Mouse (Mus musculus) hindbrain, embryonic 13.5 days (tissue): ENCODE measurements around the gene Stk38. TPM values are rescaled to one million over a fixed set of nuclear protein-coding genes. Genes with fewer than 3 reads are reported as not detected.
"Not testable (repeated sequence)": the region's sequence is repeated elsewhere in the genome, so short reads cannot be mapped to it uniquely, and the experiment has no call there.

Experiments used
- ATAC-seq: fragments of 200-750 bp; cut with Nextera tagmentation; 2 replicates; pipeline ENCODE4 v1.8.0; 2017; ENCODE audit warnings: moderate TSS enrichment; ENCODE audit not compliant: low FRiP score
- H3K27ac ChIP-seq: fragments of 300-500 bp; sonication (generic); 2 replicates; pipeline ENCODE4 v1.5.1; 2015; ENCODE audit warnings: inconsistent platforms, mild to moderate bottlenecking, moderate library complexity
- H3K27me3 ChIP-seq: fragments of 300-500 bp; sonication (generic); 2 replicates; pipeline ENCODE4 v1.6.1; 2015; ENCODE audit warnings: mild to moderate bottlenecking, inconsistent platforms
- H3K36me3 ChIP-seq: fragments of 300-500 bp; sonication (generic); 2 replicates; pipeline ENCODE4 v1.6.1; 2015; ENCODE audit warnings: mild to moderate bottlenecking, inconsistent platforms
- H3K4me1 ChIP-seq: fragments of 300-500 bp; sonication (generic); replicated peaks from 2 replicates; pipeline ENCODE4 v1.6.1; 2015; ENCODE audit warnings: inconsistent platforms
- H3K4me2 ChIP-seq: fragments of 300-500 bp; sonication (generic); 2 replicates; pipeline ENCODE4 v1.6.1; 2015; ENCODE audit warnings: inconsistent platforms, mild to moderate bottlenecking, moderate library complexity
- H3K4me3 ChIP-seq: fragments of 300-500 bp; sonication (generic); 2 replicates; pipeline ENCODE4 v1.5.1; 2015; ENCODE audit warnings: mild to moderate bottlenecking, inconsistent platforms
- H3K9ac ChIP-seq: fragments of 300-500 bp; sonication (generic); 2 replicates; pipeline ENCODE4 v1.6.1; 2015; ENCODE audit warnings: mild to moderate bottlenecking, inconsistent platforms
- H3K9me3 ChIP-seq: fragments of 300-500 bp; sonication (generic); 2 replicates; pipeline ENCODE4 v1.6.1; 2016; ENCODE audit warnings: inconsistent platforms
- WGBS: fragments of 180-500 bp; shearing (Covaris S2); methylation state at CpG from one replicate; pipeline ENCODE4 v1.1.7; 2015; 5-methylcytosine and 5-hydroxymethylcytosine counted together
- polyA plus RNA-seq: library from polyadenylated mRNA; unstranded; fragments of >200 nt; fragmentation: Nextera tagmentation; extraction: Ambion mirVana; gene quantifications from 2 replicates; pipeline ENCODE4 v1.2.1, GENCODE M21; 2015

Gene Stk38
- polyA plus RNA-seq, 1 experiment from 2014 or later: 111 TPM

- Histone ChIP-seq H3K27ac (peak within 1 kb of the TSS; percentile 98), H3K36me3 (peaks cover 13% of the 10 kb centered on the region), H3K4me1 (peaks cover 36% of the 10 kb centered on the region), H3K9ac (peak within 1 kb of the TSS; percentile 94), H3K27me3 (no peaks in the 10 kb centered on the region), H3K4me2 (peak within 1 kb of the TSS; percentile 99), H3K9me3 (no peaks in the 10 kb centered on the region), H3K4me3 (peak within 1 kb of the TSS; percentile 66)
- ATAC-seq: peak; percentile 98
- WGBS: 0% methylated on average over 77 of the region's 77 CpGs
Observed at GRCm38 (mm10) chr17:29032274-29033069, 24.7 kb upstream of the Stk38 start, which contains the start of gene Srsf3. TSS of gene Srsf3 (plus strand) at chr17:29032628.

GRCm38 (mm10) chr17:29031771-29032273, 24.0 kb upstream of the Stk38 start:
- Histone ChIP-seq H3K36me3 (peaks cover 6% of the 10 kb centered on the region), H3K4me2 (peak overlapping the region; percentile 81), H3K4me1 (peaks cover 29% of the 10 kb centered on the region), H3K4me3 (peak overlapping the region; percentile 66), H3K9ac (peak overlapping the region; percentile 89), H3K27me3 (no peaks in the 10 kb centered on the region), H3K9me3 (no peaks in the 10 kb centered on the region), H3K27ac (peak overlapping the region; percentile 98)
- WGBS: under 1% methylated on average over 26 of the region's 26 CpGs
- ATAC-seq: peak; percentile 41

DNA sequence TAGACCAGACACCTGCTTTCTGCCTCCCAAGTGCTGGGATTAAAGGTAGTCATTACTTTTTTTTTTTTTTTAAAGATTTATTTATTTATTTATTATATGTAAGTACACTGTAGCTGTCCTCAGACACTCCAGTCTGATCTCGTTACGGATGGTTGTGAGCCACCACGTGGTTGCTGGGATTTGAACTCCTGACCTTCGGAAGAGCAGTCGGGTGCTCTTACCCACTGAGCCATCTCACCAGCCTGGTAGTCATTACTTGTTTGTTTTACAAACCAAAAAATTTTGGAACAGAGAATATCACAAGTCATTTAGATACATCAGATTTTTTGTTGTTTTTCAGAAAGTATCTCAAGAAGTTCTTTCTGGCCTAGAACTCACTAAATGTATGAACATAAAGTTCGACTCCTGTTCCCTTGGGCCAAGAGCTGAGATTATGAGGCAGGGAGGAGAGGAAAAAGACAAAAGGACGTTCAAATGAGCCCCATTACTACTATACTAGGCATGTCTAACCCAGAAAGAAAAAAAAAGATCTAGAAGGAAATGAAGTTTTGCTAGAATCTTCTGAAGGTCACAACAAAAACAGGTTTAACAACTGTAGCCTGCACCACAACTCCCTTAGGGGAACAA, 23.4 kb upstream of the Stk38 start:
- ATAC-seq, H3K9me3 ChIP-seq, H3K27me3 ChIP-seq, H3K36me3 ChIP-seq: not testable (repeated sequence)
- Histone ChIP-seq H3K9ac (peak overlapping the region; percentile 89), H3K4me1 (peaks cover 23% of the 10 kb centered on the region), H3K4me3 (peak overlapping the region; percentile 66), H3K27ac (peak overlapping the region; percentile 98), H3K4me2 (peak overlapping the region; percentile 81)
- 51% methylated on average over 7 of the region's 7 CpGs for WGBS

DNA sequence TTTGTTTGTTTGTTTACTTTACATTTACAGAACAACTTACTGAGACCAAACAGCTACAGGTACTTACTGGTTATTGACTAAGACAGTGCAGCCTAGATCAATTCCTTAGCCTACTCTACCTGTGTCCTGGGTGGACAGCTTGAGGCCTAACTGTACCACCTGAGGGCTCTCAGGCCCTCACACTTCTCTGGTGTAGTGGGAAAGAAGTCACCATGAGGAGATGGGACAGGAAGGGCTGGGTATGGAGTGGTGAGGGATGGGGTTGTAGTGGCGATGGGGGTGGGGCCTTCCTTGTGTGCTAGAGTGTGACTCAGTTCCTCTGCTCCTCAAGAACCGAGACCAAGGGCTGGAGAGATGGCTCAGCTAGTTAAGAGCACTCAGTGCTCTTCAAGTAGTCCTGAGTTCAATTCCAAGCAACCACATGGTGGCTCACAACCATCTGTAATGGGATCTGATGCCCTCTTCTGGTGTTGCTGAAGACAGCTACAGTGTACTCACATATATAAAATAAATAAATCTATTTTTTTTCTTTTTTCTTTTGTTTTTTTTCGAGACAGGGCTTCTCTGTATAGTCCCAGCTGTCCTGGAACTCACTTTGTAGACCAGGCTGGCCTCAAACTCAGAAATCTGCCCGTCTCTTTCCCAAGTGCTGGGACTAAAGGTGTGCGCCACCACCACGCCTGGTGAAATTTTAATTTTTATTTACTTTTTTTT, 22.7 kb upstream of the Stk38 start:
- ATAC-seq: no peak
- Histone ChIP-seq H3K9ac (no peak overlapping the region), H3K27ac (no peak overlapping the region), H3K4me2 (no peak overlapping the region), H3K4me3 (no peak overlapping the region), H3K27me3 (no peaks in the 10 kb centered on the region), H3K9me3 (no peaks in the 10 kb centered on the region), H3K4me1 (peaks cover 20% of the 10 kb centered on the region), H3K36me3 (no peaks in the 10 kb centered on the region)
- 93% methylated on average over 6 of the region's 6 CpGs for WGBS

DNA sequence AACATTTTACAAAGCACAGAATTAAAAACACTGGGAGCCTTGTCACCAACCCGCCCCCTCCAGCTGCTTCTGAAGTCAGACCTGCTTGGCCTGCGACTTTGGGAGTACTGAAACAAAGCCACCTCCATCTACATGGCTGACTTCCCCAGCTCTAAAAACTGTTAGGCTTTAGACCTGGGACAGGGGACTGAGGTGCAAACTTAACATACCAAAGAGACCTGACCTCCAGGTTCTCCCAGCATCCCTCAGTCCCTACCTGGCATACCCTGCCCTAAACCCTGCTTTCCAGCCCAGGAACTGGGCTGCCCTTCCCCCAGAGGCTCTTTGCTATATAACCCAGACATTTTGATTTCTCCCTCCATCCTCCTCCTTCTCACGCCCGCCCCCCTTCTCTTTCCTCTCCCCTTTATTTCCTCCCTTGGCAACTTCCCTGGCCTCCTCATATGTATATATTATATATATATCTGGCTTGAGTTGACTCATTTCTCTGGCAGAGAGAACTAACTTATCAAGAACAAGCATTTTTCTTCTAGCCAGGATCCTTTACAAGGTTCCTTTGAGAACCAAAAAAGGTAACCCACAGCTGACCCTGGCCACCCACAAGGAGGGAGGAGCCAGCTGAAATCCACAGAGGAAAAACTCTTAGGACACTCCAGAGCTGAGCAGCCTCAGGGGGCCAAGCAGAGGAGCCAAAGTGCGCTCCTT, 19.0 kb upstream of the Stk38 start:
- Histone ChIP-seq H3K4me1 (peaks cover 13% of the 10 kb centered on the region), H3K9me3 (no peaks in the 10 kb centered on the region), H3K36me3 (no peaks in the 10 kb centered on the region), H3K27me3 (peaks cover 5% of the 10 kb centered on the region; the same call in 1 of the 2 replicates), H3K4me2 (no peak overlapping the region), H3K9ac (no peak overlapping the region), H3K27ac (no peak overlapping the region), H3K4me3 (no peak overlapping the region)
- 39% methylated on average over 5 of the region's 5 CpGs for WGBS
- no peak for ATAC-seq

DNA sequence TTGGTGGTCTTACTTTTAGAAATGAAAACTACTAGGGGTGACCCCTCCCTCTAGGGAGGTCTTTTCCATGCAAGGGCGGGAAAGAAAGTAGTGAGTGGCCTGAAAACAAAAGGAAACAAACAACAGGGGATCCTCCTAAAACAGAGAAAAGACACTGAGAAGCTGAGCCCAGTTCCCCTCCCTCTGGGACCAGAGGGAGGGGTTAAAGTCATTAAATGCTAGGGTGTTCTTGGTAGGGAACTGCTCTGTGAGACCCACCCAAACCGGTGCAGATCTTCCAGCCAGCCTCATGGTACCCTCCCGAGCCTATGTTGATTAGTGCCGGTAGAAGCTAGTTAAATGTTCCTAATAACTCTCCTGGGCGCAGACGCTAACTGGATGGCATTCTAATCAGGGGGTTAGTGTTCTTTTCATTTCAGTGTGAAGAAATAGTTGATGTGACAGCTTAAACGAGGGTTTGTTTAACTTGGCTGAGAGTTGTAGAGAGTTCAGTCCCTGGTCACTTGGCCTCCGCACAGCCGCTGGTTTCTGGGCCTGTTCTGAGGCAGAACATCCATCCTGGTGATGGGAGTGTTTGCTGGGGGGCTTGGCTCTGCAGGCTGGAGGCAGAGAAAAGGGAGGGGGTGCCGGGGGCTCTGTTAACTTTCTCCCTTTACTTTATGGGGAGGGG, 17.2 kb upstream of the Stk38 start:
- Histone ChIP-seq H3K9me3 (no peaks in the 10 kb centered on the region), H3K4me2 (no peak overlapping the region), H3K27me3 (peaks cover 5% of the 10 kb centered on the region; the same call in 1 of the 2 replicates), H3K27ac (no peak overlapping the region), H3K36me3 (no peaks in the 10 kb centered on the region), H3K4me3 (no peak overlapping the region), H3K4me1 (peaks cover 7% of the 10 kb centered on the region; the same call in 1 of the 2 replicates), H3K9ac (no peak overlapping the region)
- 21% methylated on average over 10 of the region's 10 CpGs for WGBS
- no peak for ATAC-seq

GRCm38 (mm10) chr17:29024047-29024892, 16.5 kb upstream of the Stk38 start:
- H3K9me3 ChIP-seq: no peaks in the 10 kb centered on the region
- H3K9ac ChIP-seq: no peak overlapping the region
- H3K27ac ChIP-seq: no peak overlapping the region
- no peaks in the 10 kb centered on the region for H3K36me3 ChIP-seq
- H3K4me2 ChIP-seq: no peak overlapping the region
- no peak overlapping the region for H3K4me3 ChIP-seq
- no peak for ATAC-seq
- peaks cover 5% of the 10 kb centered on the region; the same call in 1 of the 2 replicates for H3K27me3 ChIP-seq
- H3K4me1 ChIP-seq: peaks cover 7% of the 10 kb centered on the region; the same call in 1 of the 2 replicates
- WGBS: 58% methylated on average over 22 of the region's 22 CpGs

DNA sequence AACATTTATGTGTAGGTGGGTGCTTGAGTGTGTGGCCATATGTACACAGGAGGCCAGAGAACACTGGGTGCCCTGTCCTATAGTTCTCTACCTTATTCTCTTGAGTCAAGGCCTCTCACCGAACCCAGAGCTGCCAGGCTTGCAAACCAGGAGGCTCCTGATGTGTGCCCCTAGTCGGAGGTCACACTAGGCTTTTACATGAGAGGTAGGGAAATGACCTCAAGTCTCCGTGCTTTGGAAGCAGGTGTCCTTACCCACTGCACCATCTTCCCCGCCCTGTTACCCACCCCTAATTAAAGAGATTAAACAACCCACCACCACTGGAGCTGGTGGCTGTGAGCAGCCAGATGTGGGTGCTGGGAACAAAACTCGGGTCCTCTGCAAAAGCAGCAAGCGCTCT, 15.6 kb upstream of the Stk38 start:
- Histone ChIP-seq H3K4me2 (no peak overlapping the region), H3K9ac (no peak overlapping the region), H3K27ac (no peak overlapping the region), H3K4me3 (no peak overlapping the region), H3K27me3 (peaks cover 5% of the 10 kb centered on the region; the same call in 1 of the 2 replicates), H3K36me3 (no peaks in the 10 kb centered on the region), H3K9me3 (no peaks in the 10 kb centered on the region), H3K4me1 (peaks cover 7% of the 10 kb centered on the region; the same call in 1 of the 2 replicates)
- WGBS: 95% methylated on average over 6 of the region's 6 CpGs
- ATAC-seq: no peak

DNA sequence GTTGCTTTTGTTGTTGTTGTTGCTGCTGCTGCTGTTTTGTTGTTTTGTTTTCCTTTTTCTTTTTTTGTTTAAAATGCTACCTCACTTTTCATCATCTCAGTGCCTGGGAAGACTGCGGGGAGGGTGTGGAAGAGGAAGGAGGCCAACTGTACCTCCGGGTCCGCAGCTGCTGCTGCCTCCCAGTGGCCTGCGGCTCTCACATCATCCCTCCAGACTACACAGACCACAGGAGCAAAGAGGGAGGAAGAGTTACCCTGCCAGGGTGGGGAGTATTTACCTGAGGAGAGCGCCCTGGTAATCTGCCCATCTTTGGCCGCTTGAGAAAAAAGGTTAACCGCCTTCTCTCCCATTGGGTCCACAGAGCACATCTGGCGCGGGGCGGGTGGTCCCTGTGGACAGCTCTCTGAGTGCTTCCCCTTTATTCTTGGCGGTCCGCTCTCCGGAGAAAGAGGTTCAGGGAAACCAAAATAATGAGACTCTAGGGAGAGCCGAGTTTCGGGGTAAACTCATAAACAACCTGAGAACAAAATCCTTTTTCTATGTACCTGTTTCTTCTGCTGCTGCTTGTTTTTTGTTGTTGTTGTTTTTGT, 14.5 kb upstream of the Stk38 start:
- H3K27me3 ChIP-seq: peaks cover 5% of the 10 kb centered on the region; the same call in 1 of the 2 replicates

GRCm38 (mm10) chr17:29020444-29020843, 12.6 kb upstream of the Stk38 start:
- H3K27ac ChIP-seq: no peak overlapping the region
- peaks cover 5% of the 10 kb centered on the region; the same call in 1 of the 2 replicates for H3K27me3 ChIP-seq
- peaks cover 7% of the 10 kb centered on the region; the same call in 1 of the 2 replicates for H3K4me1 ChIP-seq
- no peaks in the 10 kb centered on the region for H3K36me3 ChIP-seq
- H3K4me3 ChIP-seq: no peak overlapping the region
- H3K4me2 ChIP-seq: no peak overlapping the region
- no peak for ATAC-seq
- no peaks in the 10 kb centered on the region for H3K9me3 ChIP-seq
- H3K9ac ChIP-seq: no peak overlapping the region

More for the DNA sequence above, 14.5 kb upstream of the Stk38 start:
- Histone ChIP-seq H3K36me3 (no peaks in the 10 kb centered on the region), H3K9me3 (no peaks in the 10 kb centered on the region), H3K4me2 (peak overlapping the region; percentile 20; the same call in 1 of the 2 replicates), H3K4me3 (no peak overlapping the region), H3K27ac (no peak overlapping the region), H3K9ac (no peak overlapping the region), H3K4me1 (peaks cover 7% of the 10 kb centered on the region; the same call in 1 of the 2 replicates)
- no peak for ATAC-seq
- WGBS: 17% methylated on average over 15 of the region's 15 CpGs
